Comparison of ENCODE assay signal across 27 mouse cellular contexts in the genomic region with DNA sequence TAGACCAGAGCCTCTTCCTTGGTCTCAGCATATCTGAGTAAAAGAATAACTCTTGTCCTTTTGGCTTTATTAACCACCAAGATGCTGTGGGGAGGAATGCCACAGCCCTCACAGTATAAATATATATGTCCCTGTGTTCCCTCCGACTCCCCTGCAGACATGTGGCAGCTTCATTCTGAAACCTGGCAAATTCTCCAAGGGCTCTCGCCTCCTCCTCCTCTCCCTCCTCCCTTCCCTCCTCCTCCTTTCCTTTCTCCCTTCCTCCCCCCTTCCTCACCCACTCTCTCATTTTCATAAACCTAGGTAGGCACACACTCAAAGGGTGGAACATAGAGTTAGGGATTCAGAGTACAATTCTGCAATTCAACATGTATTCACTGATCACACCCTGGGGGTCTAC. TPM values are rescaled to one million over a fixed set of nuclear protein-coding genes. Genes with fewer than 3 reads are reported as not detected.
A peak's percentile ranks its signal among the peaks of the same experiment; 100 is the strongest.
DNase-seq lines count a peak whose midpoint lies in the region; ATAC-seq and TF ChIP-seq lines count a peak whose summit lies in the region.
"Had no signal": no experiment of that assay in that cellular context is flagged by ENCODE, and none has a peak within 500 bp of the region (broad histone marks: within the 10 kb centered on the region; RNA-seq: fewer than 3 reads in every experiment).

No protein-coding gene starts in this region.

- intact Hi-C loops in left cerebral cortex, adult 2 months (cut with DNase I): loop anchor here (5.0 kb wide), 2 partner anchors 54 to 144 kb away; partner anchors contain the start of gene Cacng3
- intact Hi-C loops in left cerebral cortex, postnatal 4 days (cut with DNase I): no loop called here

- peak; percentile 14; the same call in 1 of the 2 replicates for ATAC-seq in frontal cortex, adult (ENCODE audit: low TSS enrichment)
- ATAC-seq: activated CD4-positive, CD25-positive, alpha-beta regulatory T cell, adult 4 months; CD4-positive, CD25-positive, alpha-beta regulatory T cell, adult 4 months; forebrain, embryonic 13.5 days; forebrain, embryonic 15.5 days; Patski had no signal

- H3K4me3 ChIP-seq in left cerebral cortex, adult 2 months: no peak overlapping the region
- H3K4me3 ChIP-seq: embryonic facial prominence, embryonic 12.5 days; forebrain, embryonic 13.5 days; forebrain, embryonic 15.5 days had no signal

- no peak for DNase-seq in frontal cortex, postnatal 25 days (ENCODE audit: low spot score in 2 of 2)
- DNase-seq in left cerebral cortex, adult 2 months (ENCODE audit: extremely low spot score in 1 of 2, low spot score in 2 of 2): peak in 1 of 2 experiments; percentile 25
- no peak for DNase-seq in left cerebral cortex, postnatal 4 days
- peak; percentile 61 for DNase-seq in right cerebral cortex, adult 18-20 months
- DNase-seq in right cerebral cortex, postnatal 14 days: no peak
- DNase-seq in brain, adult 2 months (ENCODE audit: low read depth, low spot score): peak; percentile 64
- no peak for DNase-seq in layer of hippocampus, adult 11-12 months (ENCODE audit: low spot score)
- DNase-seq: adrenal gland, adult 8-10 months; adrenal gland, postnatal 14 days; adrenal gland, postnatal 36 days; B cell, adult 2 months; cerebellum, adult 11 months; cerebellum, adult 18-20 months; cerebellum, adult 8-10 months; cerebellum, adult 9-11 months; cerebellum, postnatal 14 days; cerebellum, postnatal 36 days; embryo, embryonic 11 days had no signal

- H3K27ac ChIP-seq in left cerebral cortex, adult 2 months: peak overlapping the region; percentile 42; the same call in 1 of the 2 replicates
- H3K27ac ChIP-seq: embryonic facial prominence, embryonic 12.5 days; forebrain, embryonic 13.5 days; forebrain, embryonic 15.5 days had no signal

- no peak for TF ChIP-seq CTCF in left cerebral cortex, adult 2 months (IDR thresholded peaks at IDR 0.05)

RNA-seq across cellular contexts. Expression of gene Cacng3, which starts 56.1 kb away (rescaled TPM):
- 100 to 1,000 TPM; 139 to 151 TPM for total RNA-seq in left cerebral cortex, adult 2 months (2021)
- total RNA-seq in left cerebral cortex, postnatal 4 days (2021): 10 to 100 TPM; 32.2 to 39.0 TPM
- total RNA-seq: CH12.LX; common myeloid progenitor, adult 5-6 weeks had no signal

Comparison
In these comparisons a context has a peak if more than half of its experiments do, and no peak if none do; other contexts are left out.
1. DNase-seq: peak in right cerebral cortex, adult 18-20 months (single experiment) and brain, adult 2 months (single experiment); none in frontal cortex, postnatal 25 days (0 of 2), left cerebral cortex, postnatal 4 days (single experiment), right cerebral cortex, postnatal 14 days (single experiment) and layer of hippocampus, adult 11-12 months (single experiment).